7 mouse cellular contexts compared by ENCODE assay signal in the genomic region with DNA sequence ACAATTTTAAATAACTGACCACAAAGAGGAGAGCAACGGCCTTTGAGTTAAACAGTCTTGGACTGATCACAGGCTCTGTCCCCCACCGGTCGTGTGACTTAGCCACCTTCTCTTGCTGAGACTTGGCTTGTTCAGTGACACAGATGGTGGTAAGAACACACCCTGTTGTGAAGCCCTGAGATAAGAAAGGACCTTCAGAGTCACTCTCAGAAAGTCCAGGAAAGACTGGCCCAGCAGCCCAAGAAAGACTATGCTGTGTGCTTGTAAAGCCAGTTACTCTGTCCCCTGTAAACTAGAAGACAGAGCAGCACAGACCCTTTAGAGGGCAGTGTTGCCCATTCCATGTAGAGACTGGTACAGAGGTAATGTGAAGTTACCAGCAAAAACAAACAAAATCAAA. TPM values are rescaled to one million over a fixed set of nuclear protein-coding genes. Genes with fewer than 3 reads are reported as not detected.
DNase-seq lines count a peak whose midpoint lies in the region; ATAC-seq and TF ChIP-seq lines count a peak whose summit lies in the region.

No protein-coding gene starts in this region.

- H3K4me1 ChIP-seq in midbrain, embryonic 10.5 days: peaks cover 35% of the 10 kb centered on the region
- peaks cover 21% of the 10 kb centered on the region for H3K4me1 ChIP-seq in midbrain, embryonic 15.5 days
- H3K4me1 ChIP-seq in hindbrain, embryonic 12.5 days: peaks cover 17% of the 10 kb centered on the region
- H3K4me1 ChIP-seq in liver, embryonic 15.5 days (replicated peaks): peaks cover 60% of the 10 kb centered on the region
- H3K4me1 ChIP-seq in stomach, postnatal 0 days (replicated peaks; ENCODE audit: control insufficient read depth, insufficient read depth): no peaks in the 10 kb centered on the region

- no peak overlapping the region for H3K9ac ChIP-seq in midbrain, embryonic 15.5 days
- no peak overlapping the region for H3K9ac ChIP-seq in hindbrain, embryonic 12.5 days
- peak overlapping the region; percentile 78 for H3K9ac ChIP-seq in liver, embryonic 15.5 days
- H3K9ac ChIP-seq in stomach, postnatal 0 days (ENCODE audit: low read length): no peak overlapping the region

- TF ChIP-seq CTCF in stomach, postnatal 0 days (IDR thresholded peaks at IDR 0.05; ENCODE audit: low read depth): peak; percentile 60

- H3K27ac ChIP-seq in midbrain, embryonic 10.5 days (replicated peaks): no peak overlapping the region
- no peak overlapping the region for H3K27ac ChIP-seq in midbrain, embryonic 15.5 days
- H3K27ac ChIP-seq in hindbrain, embryonic 12.5 days: no peak overlapping the region
- H3K27ac ChIP-seq in liver, embryonic 15.5 days (replicated peaks): peak overlapping the region; percentile 92
- H3K27ac ChIP-seq in stomach, postnatal 0 days (replicated peaks): no peak overlapping the region

- peak; percentile 21 for DNase-seq in midbrain, embryonic 10.5 days (ENCODE audit: low spot score)
- peak; percentile 86 for DNase-seq in c-Kit-positive CD71-positive TER-119-positive erythroid progenitor cells, embryonic 14.5 days (ENCODE audit: low spot score)
- DNase-seq in stomach, postnatal 0 days (ENCODE audit: low spot score): peak; percentile 30
- no peak for DNase-seq in ovary, postnatal 10 days (ENCODE audit: low spot score)

- no peak overlapping the region for H3K4me3 ChIP-seq in midbrain, embryonic 10.5 days
- H3K4me3 ChIP-seq in midbrain, embryonic 15.5 days: no peak overlapping the region
- no peak overlapping the region for H3K4me3 ChIP-seq in hindbrain, embryonic 12.5 days
- peak overlapping the region; percentile 67 for H3K4me3 ChIP-seq in liver, embryonic 15.5 days (replicated peaks)
- no peak overlapping the region for H3K4me3 ChIP-seq in stomach, postnatal 0 days (ENCODE audit: low read depth, low read length)

- H3K4me2 ChIP-seq in midbrain, embryonic 15.5 days: no peak overlapping the region
- peak overlapping the region; percentile 92; the same call in 1 of the 2 replicates for H3K4me2 ChIP-seq in hindbrain, embryonic 12.5 days (replicated peaks)
- H3K4me2 ChIP-seq in liver, embryonic 15.5 days: peak overlapping the region; percentile 82
- H3K4me2 ChIP-seq in stomach, postnatal 0 days (replicated peaks; ENCODE audit: low read depth): no peak overlapping the region

- no peaks in the 10 kb centered on the region for H3K9me3 ChIP-seq in midbrain, embryonic 10.5 days (replicated peaks)
- no peaks in the 10 kb centered on the region for H3K9me3 ChIP-seq in midbrain, embryonic 15.5 days
- H3K9me3 ChIP-seq in hindbrain, embryonic 12.5 days (replicated peaks): no peaks in the 10 kb centered on the region
- no peaks in the 10 kb centered on the region for H3K9me3 ChIP-seq in liver, embryonic 15.5 days (replicated peaks)
- H3K9me3 ChIP-seq in stomach, postnatal 0 days (ENCODE audit: control insufficient read depth, low read length): no peaks in the 10 kb centered on the region

- H3K36me3 ChIP-seq in midbrain, embryonic 10.5 days: no peaks in the 10 kb centered on the region
- no peaks in the 10 kb centered on the region for H3K36me3 ChIP-seq in midbrain, embryonic 15.5 days (replicated peaks)
- no peaks in the 10 kb centered on the region for H3K36me3 ChIP-seq in hindbrain, embryonic 12.5 days
- no peaks in the 10 kb centered on the region for H3K36me3 ChIP-seq in liver, embryonic 15.5 days (replicated peaks)
- H3K36me3 ChIP-seq in stomach, postnatal 0 days (ENCODE audit: control insufficient read depth, insufficient read depth, low read length): no peaks in the 10 kb centered on the region

- H3K27me3 ChIP-seq in midbrain, embryonic 10.5 days (ENCODE audit: low read depth, poor library complexity, severe bottlenecking): peaks cover 39% of the 10 kb centered on the region
- no peaks in the 10 kb centered on the region for H3K27me3 ChIP-seq in midbrain, embryonic 15.5 days (replicated peaks)
- peaks cover 4% of the 10 kb centered on the region; the same call in 1 of the 2 replicates for H3K27me3 ChIP-seq in hindbrain, embryonic 12.5 days
- 0 out of 2 replicates have a peak, but pooled peaks cover 3% of the 10 kb centered on the region for H3K27me3 ChIP-seq in liver, embryonic 15.5 days
- H3K27me3 ChIP-seq in stomach, postnatal 0 days (ENCODE audit: control insufficient read depth, insufficient read depth, low read length): no peaks in the 10 kb centered on the region

- no peak for ATAC-seq in midbrain, embryonic 15.5 days (replicated peaks)
- ATAC-seq in hindbrain, embryonic 12.5 days (ENCODE audit: low FRiP score): no peak
- ATAC-seq in liver, embryonic 15.5 days (ENCODE audit: insufficient read depth): peak; percentile 92
- ATAC-seq in stomach, postnatal 0 days (ENCODE audit: low FRiP score, low TSS enrichment): peak; percentile 49; the same call in 1 of the 2 replicates

- 64% methylated on average over 3 of the region's 3 CpGs for WGBS in midbrain, embryonic 10.5 days
- 63% methylated on average over 3 of the region's 3 CpGs for WGBS in midbrain, embryonic 15.5 days
- WGBS in hindbrain, embryonic 12.5 days: 64% methylated on average over 3 of the region's 3 CpGs
- 24% methylated on average over 3 of the region's 3 CpGs for WGBS in liver, embryonic 15.5 days (ENCODE audit: insufficient replicate concordance)
- WGBS in stomach, postnatal 0 days: 57% methylated on average over 3 of the region's 3 CpGs

- no peak for TF ChIP-seq EP300 in stomach, postnatal 0 days (optimal IDR thresholded peaks at IDR 0.05)

RNA-seq across cellular contexts. Expression of a gene that starts 3.2 kb away (rescaled TPM):
- polyA plus RNA-seq in midbrain, embryonic 10.5 days (2016; fragmentation: Nextera tagmentation; extraction: Ambion mirVana): 2.5 and 2.8 TPM in 2 replicates
- 3.9 and 4.4 TPM in 2 replicates for polyA plus RNA-seq in midbrain, embryonic 15.5 days (2015; fragmentation: Nextera tagmentation; extraction: Ambion mirVana)
- polyA plus RNA-seq in hindbrain, embryonic 12.5 days (2016; fragmentation: Nextera tagmentation; extraction: Ambion mirVana): 4.5 TPM in 2 replicates
- 2.8 TPM in 2 replicates for polyA plus RNA-seq in liver, embryonic 15.5 days (2015; fragmentation: Nextera tagmentation; extraction: Ambion mirVana)
- polyA plus RNA-seq in stomach, postnatal 0 days (2015; fragmentation: Nextera tagmentation; extraction: Ambion mirVana): 1.5 and 1.8 TPM in 2 replicates

RNA-seq across cellular contexts. Expression of a gene that starts 26.7 kb away (rescaled TPM):
- 105 and 108 TPM in 2 replicates for polyA plus RNA-seq in midbrain, embryonic 10.5 days (2016; fragmentation: Nextera tagmentation; extraction: Ambion mirVana)
- 76.2 and 77.9 TPM in 2 replicates for polyA plus RNA-seq in midbrain, embryonic 15.5 days (2015; fragmentation: Nextera tagmentation; extraction: Ambion mirVana)
- polyA plus RNA-seq in hindbrain, embryonic 12.5 days (2016; fragmentation: Nextera tagmentation; extraction: Ambion mirVana): 84.0 and 87.2 TPM in 2 replicates
- polyA plus RNA-seq in liver, embryonic 15.5 days (2015; fragmentation: Nextera tagmentation; extraction: Ambion mirVana): 53.0 and 54.6 TPM in 2 replicates
- polyA plus RNA-seq in stomach, postnatal 0 days (2015; fragmentation: Nextera tagmentation; extraction: Ambion mirVana): 46.0 and 47.7 TPM in 2 replicates

Comparison
In these comparisons a context has a peak if more than half of its experiments do, and no peak if none do; other contexts are left out.
1. ATAC-seq: peak in liver, embryonic 15.5 days (single experiment) and stomach, postnatal 0 days (single experiment); none in midbrain, embryonic 15.5 days (single experiment) and hindbrain, embryonic 12.5 days (single experiment).
2. H3K4me2 ChIP-seq: peak in hindbrain, embryonic 12.5 days (single experiment) and liver, embryonic 15.5 days (single experiment); none in midbrain, embryonic 15.5 days (single experiment) and stomach, postnatal 0 days (single experiment).